Mouse (Mus musculus): Measurements from ENCODE around the gene Ccin.

Gene Ccin

DNA sequence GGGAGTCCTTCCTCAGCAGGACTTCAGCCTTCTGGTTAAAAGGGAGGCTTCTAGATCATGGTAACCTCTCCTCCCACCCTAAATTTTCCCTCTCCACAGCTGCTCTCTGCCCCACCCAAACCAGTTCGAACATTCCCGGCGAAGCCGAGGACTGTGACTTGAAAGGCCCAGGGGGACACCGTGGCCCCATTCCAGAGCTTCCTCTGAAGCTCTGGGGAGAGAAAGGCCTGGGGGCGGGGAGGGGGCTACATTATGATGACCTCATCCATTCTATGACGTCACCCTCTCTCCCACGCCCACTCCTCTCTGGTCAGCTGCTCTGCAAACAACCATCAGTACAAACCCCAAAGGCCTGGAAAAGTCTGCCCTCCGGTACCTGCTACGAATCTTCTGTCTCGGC, at the start of gene Ccin:
Ccin (plus strand) TSS at position 303 of the 400 bp plus-strand sequence.
- DNase-seq (ENCODE audit: low spot score in 2 of 2), result no peak

DNA sequence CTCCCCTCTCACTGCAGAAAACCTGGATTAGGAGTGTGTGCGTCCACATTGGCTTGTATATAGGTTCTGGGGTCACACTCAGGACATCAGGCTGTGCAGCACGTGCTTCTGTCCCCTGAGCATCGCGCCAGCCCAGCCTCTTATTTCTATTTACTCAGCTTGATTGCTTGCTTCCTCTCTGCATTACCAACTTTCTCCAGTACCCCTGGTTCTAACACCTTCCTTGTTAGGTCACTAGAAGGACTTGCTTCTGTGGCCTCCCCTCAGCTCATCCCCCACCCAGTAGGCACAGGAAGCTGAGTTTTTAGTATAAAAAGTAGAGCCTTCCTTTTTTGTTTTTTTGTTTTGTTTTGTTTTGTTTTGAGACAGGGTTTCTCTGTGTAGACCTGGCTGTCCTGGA, 47.1 kb upstream of the Ccin start:
- DNase-seq (ENCODE audit: low spot score in 2 of 2), result no peak

DNA sequence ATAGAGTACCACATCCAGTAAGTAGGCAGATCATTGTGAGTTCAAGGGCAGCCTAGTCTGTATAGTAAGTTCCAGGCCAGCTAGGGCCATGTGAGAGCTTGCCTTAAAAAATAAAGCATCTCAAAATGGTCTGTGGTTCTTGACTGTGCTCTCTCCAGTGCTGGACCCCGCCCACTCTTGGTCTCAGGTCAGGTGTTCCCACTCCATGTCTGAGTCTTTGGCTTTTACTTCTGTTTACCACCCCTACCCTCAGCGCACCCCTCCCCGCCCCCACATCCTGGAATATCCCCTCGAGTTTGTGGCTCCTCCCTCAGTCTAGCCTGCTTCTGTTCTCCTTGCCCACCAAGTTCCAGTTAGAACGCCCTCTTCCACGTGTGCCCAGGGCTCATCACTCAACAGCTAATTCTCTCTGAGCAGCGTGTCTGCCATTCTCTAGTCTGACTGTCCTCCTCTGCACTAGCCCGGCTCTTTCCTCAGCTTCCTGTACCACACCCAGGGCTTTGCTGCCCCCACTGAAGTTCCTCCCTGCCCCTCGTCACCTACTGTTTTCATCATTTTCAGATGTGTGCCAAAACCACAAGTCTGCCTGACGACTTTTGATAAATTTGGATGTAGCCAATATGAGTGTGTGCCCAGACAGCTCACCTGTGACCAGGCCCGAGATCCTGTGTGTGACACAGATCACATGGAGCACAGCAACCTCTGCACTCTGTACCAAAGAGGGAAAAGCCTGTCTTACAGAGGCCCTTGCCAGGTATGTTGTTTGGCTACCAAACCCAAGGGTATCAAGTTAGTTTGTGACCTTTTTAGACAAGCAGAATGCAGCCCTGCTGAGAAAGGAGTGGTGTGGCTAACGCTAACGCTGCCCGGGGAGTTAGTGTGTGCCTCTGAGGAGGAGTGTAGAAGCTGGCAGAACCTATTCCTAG, 46.3 kb upstream of the Ccin start:
- no peak for DNase-seq (ENCODE audit: low spot score in 2 of 2)

DNA sequence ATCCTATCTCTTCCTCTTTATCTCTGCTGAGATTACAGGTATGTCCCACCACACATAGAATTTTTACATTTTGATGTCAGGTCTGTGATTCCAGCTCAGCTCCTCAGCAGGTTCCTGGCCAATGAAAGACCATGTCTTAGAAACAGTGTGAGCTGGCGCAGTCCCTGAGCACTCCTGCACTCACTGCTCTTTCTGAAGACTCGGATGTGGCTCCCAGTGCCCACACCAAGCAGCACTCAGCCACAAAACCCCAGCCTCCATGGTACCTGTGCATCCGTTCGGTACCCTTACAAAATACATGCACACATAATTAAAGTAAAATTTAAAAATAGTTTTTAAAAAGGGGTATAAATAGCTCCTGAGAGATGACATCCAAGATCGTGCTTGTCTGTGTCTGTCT, 42.0 kb upstream of the Ccin start:
- no peak for DNase-seq (ENCODE audit: low spot score in 2 of 2)

DNA sequence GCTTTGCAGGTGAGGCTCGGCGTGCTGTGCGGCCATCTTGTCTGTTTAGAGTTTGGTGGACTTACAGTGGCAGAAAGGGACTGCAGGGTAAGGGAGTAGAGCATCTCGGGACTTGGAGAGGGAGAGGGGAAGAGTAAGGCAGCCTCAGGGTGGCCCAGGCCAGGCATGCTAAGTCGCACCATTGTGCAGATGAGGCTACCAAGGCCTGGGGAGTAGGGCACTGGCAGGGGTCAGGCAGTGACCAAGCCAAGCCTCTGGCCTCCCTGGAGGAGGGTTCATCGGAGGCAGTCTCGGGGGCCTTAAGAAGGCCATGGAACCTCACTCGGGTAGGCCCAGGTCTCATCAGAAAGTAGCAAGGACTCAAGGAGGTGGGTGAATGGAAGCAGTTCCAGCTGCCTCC, 40.9 kb upstream of the Ccin start:
- DNase-seq (ENCODE audit: low spot score in 2 of 2), result no peak

DNA sequence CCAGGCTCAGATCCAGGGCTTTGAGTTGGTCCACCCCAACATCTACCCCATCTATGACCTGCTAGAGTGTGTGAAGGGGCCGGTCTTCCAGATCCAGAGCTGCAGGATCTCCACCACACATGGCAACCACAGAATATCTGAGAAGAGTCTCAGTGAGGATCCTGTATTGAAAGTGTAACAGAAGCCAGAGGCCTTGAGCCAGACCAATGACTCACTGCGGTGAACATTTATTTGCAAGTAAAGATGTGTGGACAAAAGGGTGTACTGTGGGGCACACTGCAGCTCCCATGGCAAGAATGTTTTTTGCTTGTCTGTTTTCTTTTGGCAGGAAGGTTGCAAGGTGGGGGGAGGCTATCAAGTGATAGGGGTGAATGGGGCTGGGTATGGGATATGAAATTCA, 35.7 kb upstream of the Ccin start:
- no peak for DNase-seq (ENCODE audit: low spot score in 2 of 2)

DNA sequence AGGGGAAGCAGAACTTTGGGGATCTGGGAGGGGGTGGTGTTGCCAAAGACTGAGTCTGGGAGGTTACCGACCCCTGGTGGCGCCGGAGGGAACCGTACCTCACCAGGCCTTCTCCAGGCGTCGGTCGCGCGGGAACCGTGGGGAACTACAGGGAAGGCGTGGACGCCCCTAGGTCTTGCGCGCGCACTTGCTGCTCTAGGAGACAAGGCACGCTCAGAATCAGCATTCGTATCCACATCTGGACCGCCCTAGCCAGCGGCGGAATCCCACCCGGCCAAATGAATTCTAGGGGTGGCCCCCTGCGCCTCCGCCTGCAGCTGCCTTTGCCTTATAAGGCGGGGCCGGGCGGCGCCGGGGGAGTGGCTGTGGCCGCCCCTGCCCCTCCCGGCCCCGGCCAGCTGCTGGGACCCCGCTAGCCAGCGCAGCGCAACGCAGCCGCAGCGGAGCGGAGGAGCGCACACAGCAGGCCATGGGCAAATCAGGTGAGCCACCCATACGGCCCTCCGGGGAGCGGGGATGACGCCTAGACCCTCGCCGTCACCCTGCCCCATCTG, 25.9 kb upstream of the Ccin start, which contains the start of gene Glipr2:
Glipr2 (plus strand) TSS at position 110 of the 554 bp plus-strand sequence.
- DNase-seq (ENCODE audit: low spot score in 2 of 2), result peak; percentile 33 to 75

DNA sequence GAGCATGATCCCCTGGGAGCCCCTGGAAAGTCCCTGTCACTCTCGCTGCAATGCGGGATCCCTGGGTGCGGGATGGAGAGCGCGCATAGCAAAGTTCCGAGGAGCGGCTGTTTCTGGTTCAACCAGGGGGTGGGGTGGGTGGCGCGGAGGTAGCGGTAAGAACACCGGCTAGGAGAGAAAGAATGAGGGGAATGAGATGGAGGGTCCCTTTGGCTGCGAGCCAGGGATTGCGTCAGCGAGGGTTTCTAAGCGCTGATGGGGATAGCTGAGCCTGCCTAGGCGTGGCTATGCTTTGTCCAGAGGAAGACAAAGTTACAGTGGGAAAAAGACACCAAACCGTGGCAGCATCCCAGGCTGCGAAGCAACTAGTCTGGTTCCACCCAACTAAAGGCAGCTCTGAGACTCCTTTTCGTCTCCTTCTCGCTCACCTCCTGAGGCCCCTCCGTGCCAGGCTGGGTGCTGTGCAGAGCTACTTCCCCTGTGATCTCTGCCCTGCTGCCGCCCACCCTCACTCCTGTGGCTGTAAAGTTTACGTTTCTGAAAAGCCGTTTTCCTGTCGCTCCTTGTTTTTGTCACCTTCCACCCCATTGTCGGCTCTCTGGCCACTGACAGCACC, 25.3 kb upstream of the Ccin start:
- peak in 1 of 2 experiments; percentile 21 for DNase-seq (ENCODE audit: low spot score in 2 of 2)

DNA sequence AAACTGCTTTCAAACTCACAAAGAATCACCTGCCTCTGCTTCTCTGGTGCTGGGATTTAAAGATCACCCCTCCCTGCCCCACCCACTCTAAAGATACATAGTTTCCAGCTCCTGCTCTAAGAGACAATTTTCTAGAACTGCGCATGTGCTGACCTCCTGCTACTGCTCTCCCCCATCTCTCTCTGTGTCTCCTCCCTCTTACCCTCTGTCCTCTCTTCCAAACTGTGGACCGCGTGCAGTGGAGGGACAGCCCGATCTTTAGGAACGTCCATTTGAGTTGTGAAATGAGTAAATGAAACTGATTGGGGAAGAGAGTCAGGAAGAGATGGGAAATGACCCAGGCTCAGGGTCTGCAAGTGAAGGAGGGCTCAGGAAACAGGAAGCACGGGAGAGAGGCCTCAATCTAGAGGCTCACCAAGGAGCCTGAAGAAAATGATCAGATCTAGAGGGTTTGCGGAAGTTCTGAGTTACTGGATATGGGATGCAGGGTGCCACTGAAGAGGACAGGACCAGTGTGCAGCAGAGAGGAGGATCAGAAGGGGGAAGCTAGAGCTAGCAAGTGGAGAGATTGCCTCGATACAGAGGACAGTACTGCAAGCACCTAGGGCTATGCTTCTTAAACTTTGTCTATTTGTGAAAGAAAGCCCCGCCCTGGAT, 23.6 kb upstream of the Ccin start:
- no peak for DNase-seq (ENCODE audit: low spot score in 2 of 2)

DNA sequence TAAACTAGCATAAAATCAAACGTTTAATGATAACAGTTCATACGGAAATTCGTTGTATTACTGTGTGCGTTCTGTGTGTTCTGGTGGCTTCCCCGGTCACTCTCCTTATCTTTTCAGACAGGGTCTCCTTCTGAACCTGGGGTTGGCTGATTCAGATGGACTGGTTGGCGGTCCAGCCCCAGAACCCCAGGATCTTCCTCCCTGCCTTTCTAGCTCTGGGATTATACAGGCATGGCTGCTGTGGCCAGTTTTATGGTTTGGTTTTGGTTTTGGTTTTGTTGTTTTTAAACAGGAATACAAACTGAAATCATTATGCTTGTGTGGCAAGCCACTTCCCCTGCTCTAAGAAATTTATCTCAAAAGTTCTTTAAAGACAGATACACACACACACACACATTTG, 23.1 kb upstream of the Ccin start:
- DNase-seq (ENCODE audit: low spot score in 2 of 2), result no peak

DNA sequence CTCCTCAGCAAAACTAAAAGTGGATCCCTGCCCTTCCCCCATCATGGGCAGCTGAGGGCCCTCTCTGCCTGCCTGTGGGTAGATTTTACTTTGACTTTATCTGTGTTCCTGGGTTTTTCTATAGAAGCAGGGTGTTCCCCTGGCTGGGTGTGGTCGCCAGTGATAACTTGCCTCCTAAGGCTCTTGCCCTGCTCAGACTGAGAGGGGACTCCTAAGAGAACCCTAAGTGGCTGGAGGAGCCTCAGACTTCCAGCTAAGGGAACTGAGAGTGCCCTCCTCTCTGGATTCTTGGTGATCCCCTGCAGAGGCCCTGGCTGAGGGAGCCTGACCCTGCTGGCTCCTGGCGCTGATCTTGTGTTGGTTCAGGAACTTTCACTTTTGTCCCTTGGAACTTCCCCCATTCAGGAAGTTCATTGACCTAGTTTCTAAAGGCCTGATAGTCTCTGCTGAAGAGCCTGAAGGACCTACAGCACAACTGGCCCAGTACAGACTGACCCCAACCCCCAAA, 18.9 kb upstream of the Ccin start:
- no peak for DNase-seq (ENCODE audit: low spot score in 2 of 2)

DNA sequence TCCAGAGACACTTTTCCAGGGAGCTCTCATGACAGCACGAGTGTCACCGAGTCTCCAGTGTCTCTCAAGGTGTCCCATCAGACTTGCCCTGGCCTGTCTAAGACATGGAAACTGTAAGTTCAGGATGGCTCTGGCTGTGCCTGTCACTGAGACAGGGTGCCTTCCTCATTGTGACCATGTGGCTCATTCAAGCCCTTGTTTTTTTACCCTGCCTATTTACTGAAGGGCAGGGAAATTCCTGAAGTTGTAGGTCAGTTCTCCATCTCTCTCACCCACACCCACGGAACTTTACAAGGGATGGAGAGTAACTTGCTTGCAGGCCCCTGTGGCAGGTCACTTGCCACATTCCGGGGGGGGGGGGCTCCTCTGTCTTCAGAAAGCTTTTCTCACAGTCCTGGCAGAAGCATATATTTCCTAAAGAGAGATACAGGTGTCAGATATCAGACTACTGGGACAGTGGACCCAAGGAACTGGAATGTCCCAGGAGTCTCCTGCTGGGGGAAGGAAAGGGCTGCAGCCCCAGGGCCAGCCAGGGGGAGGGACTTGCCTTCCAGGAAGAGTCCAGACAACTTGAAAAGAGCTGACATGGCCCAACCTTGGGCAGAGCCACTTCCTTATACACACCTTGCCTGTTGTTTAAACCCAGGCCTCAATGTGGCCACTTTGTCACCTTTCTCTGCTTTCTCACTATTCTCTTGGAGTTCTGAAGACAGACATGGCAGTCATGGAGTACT, 18.2 kb upstream of the Ccin start:
- DNase-seq (ENCODE audit: low spot score in 2 of 2), result no peak

DNA sequence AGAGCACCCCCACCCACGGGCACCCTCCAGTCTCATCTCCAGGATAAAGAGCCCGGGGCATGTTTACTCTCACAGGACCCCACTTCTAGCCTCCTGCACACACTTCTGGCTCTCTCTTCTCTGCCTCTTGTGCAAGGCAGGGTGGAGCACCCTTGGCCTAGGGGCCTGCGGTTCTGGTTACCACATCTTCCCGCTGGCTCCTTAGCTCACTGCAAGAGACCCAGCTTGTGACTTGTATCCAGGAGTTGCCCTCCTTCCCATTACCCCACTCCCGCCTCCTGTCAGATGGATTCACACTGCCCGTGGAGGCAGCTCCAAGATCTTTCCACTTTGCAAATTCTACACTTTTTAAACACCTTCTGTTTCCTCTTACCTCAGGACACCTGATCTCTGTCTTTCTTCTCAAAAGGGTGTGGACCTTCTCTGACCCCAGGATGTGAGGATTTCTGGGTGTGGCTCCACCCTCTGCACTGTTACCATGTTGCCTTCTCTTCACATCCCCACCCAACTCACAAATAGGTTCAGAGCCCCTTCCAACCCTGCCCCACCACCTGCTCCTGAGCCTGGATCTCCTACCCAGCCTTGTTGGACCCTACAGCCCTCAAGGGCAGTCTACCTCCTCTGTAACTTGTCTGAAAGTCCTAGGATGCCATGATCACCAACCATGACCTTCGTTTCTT, 17.3 kb upstream of the Ccin start:
- DNase-seq (ENCODE audit: low spot score in 2 of 2), result no peak

DNA sequence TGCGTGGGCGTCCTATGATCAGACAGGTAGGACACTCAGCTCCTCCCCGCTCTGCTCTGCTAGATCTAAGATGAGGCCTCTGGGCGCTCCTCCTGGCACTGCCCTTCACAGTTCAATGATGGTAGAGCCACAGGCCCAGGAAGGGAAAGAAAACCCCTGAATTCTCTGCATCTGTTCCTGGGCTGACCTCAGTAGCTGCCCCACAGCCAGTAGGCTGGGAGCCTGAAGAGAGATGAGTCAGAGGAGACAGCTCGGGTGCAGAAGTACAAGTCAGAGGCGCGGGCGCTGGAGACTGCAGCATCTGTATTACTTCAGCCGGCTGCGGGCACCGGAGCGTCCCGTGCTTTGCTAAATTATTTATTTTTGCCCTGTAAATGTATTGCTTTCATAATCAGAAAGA, 14.6 kb upstream of the Ccin start:
- DNase-seq (ENCODE audit: low spot score in 2 of 2), result peak in 1 of 2 experiments; percentile 25

DNA sequence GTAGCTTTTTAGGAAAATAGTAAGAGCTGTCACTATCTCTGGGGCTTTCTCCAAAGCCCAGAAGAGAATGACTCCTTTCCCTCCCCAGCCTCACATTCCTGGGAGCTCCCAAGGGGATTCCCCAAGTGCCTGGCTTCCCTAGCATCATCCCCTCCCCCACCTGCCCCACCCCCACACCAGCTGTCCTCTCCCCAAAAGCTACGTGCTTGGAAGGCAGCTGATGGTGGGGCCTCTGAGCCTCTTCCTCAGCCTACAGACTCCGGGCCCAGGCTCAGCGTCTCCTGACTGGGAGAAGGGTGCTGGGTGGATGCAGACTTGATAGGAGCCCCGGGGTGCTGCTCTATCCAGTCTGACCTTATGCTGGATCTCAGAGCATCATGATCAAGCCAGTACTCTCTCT, 13.9 kb upstream of the Ccin start:
- no peak for DNase-seq (ENCODE audit: low spot score in 2 of 2)

DNA sequence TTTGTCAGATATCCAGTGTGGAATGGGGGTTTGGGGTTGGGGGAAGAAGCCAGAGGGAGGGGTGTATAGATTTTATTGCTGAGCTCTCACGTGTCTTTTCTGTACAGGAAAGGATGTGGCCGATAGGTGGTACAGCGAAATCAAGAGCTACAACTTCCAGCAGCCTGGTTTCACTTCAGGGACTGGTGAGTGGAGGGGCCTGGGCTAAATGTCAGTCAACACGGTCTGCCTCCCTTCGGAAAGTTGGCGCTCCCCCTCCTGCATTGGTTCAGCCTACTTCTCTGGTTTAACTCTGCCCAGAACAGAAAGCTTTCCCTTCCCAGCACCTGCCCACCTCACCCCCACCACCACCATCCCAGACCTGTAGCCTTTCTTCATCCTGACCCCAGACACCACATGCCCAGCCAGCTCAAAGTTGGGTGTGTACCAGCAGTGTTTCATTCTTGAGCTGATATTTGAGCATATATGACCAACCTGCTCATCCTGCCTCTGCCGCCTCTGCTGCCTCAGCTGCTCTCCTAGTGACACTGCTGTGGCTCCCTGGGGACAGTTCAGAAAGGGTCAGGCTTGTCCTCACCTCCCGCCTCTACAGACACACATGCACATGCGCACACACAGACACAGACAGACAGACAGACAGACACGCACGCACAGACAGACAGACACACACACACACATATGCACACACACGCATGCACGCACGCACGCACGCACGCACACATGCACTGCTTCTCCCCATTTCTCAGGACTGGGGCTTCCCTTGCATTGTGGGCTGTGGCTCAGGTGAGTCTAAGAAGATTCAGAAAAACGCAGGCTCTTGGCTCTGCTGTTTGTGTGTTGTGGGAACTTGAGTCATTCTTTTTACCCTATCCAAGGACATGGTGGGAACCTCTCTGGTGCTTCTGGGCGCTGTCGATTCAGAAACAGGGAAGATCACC, 12.6 kb upstream of the Ccin start:
- no peak for DNase-seq (ENCODE audit: low spot score in 2 of 2)

DNA sequence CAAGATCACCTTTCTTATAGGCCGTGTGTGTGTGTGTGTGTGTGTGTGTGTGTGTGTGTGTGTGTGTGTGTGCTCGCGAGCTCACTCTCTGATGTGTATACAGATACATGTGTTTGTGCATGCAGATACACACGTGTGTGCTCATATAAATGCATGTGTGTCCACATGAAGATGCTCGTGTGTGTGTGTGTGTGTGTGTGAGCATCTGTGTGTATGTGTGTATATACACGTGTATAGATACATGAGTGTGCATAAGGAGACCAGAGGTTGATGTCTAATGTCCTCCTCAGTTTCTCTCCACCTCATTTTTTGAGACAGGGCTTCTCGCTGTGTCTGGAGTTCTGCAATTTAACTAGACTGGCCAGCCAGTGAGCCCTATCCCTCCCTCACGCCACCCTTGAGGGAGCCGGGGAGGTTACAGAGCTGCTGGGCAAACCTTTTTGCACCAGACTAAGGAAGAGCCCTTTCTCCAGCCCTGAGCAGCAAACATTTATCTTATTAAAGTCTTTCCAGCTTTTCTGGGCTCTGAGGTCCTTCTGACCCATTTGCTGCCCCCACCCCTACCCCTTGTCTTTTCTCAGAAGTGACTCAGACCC, 11.6 kb upstream of the Ccin start:
- no peak for DNase-seq (ENCODE audit: low spot score in 2 of 2)

DNA sequence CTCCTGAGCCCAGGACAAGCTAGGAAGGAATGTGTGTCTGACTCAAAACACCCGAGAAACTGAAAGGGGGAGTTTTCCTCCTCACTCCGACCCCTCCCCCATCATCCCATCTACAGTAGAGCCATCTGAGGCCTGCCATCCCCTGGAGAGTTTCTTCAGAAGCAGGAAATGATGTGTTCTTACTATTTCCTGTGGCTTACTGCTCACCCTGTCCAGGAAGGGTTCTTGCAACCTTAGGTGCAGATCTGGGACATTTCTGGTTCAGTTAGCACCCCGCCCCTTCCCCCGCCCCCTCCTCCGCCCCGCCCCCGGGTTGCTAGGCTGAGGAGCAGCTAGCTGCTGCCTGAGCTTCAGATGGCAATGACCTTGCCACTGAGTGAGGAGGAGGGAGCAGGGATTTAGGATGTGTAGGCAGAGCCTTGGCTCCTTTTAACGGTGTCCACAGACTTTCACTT, 11.1 kb upstream of the Ccin start:
- DNase-seq (ENCODE audit: low spot score in 2 of 2), result no peak

DNA sequence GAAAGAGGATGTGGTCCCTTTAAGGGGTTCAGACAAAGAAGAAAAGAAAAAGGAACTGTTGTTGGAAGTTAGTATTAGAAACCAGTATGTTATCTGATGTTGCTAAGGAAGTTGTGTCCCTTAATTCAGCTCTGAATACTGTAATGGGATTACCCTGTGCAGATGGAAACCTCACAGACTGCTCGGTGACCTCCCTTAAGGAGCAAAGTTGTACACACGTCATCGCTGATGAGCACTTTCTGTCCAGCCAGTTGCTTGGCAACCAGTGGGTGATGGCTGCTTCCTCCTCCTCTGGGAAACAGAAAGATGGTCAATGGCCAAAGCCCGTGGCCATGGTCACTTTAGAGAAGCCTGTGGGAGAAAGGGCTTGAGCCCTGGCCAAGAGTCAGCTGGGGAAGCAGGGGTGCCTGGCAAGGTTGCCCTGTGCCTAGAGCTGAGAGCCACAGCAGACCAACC, 9.7 kb upstream of the Ccin start:
- DNase-seq (ENCODE audit: low spot score in 2 of 2), result peak in 1 of 2 experiments; percentile 56

All from frontal cortex, postnatal 14 days (tissue).